Mouse (Mus musculus): ENCODE measurements at regions not wholly inside any gene's neighbourhood (a gene's known extent, or its start where the extent isn't known, plus 50 kb on each side); places are given as distances from the start of the nearest gene placed in this dataset.

- no peak for DNase-seq
Measured at GRCm38 (mm10) chr17:7467638-7468037, 82.4 kb upstream of the Unc93a2 start.

GRCm38 (mm10) chr17:7464901-7465300, 79.6 kb upstream of the Unc93a2 start:
- DNase-seq, result no peak

GRCm38 (mm10) chr17:7461164-7461563, 75.9 kb upstream of the Unc93a2 start:
- no peak for DNase-seq

DNA sequence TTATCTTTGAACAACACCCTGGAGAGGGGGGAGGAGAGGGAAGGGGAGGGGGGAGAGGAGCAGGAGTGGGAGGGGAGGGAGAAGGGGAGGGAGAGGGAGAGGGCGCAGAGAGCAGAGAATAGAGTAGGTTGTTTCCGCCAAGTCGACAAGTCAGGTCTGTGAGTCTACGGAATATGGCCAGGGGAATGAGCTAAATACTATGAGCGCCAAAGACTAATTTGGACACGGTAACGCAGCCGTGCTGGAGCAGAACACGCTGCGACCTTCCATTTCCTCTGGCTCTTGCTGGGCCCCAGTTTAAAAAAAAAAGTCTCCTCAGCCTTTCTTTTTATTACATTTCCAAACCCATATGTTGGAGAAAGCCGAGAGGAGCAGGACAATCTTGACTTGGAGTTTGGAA, 71.7 kb upstream of the Unc93a2 start:
- no peak for DNase-seq

- peak; percentile 53 to 68 for DNase-seq
Measured at GRCm38 (mm10) chr17:7443822-7444221, 58.6 kb upstream of the Unc93a2 start.

DNA sequence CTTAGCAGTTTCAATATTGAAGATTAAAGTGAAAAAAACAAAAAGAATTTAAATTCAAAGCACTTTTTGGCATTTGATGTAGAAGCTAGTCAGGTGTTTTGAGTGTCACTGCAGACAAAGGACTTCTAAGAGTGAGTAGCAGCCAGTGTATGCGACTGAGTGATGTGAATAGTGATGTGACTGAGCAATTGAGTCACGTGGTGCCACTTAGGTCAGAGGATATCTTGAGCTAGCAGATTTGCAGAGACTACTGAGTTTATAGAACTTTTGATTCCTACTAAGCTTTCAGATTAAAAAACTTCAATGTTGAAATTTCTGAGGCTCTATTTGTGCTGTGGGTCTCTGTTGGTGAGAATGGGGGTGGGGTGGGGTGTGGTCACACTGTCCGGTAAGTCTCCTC, 49.8 kb upstream of the Unc93a2 start:
- no peak for DNase-seq
